Mouse (Mus musculus) stomach, embryonic 15.5 days (tissue): Measurements from ENCODE around the gene Psors1c2. TPM values are rescaled to one million over a fixed set of nuclear protein-coding genes. Genes with fewer than 3 reads are reported as not detected.

Experiments used
- ATAC-seq: fragments of 200-750 bp; cut with Nextera tagmentation; 2 replicates; pipeline ENCODE4 v1.8.0; 2017; ENCODE audit warnings: low read depth, moderate number of reproducible peaks, moderate TSS enrichment; ENCODE audit not compliant: insufficient read depth, low FRiP score
- H3K27ac ChIP-seq: fragments of 300-500 bp; sonication (generic); 2 replicates; pipeline ENCODE4 v1.5.1; 2015; ENCODE audit warnings: mild to moderate bottlenecking, inconsistent platforms
- H3K27me3 ChIP-seq: fragments of 300-500 bp; sonication (generic); replicated peaks from 2 replicates; pipeline ENCODE4 v1.6.1; 2015; ENCODE audit warnings: inconsistent platforms
- H3K36me3 ChIP-seq: fragments of 300-500 bp; sonication (generic); 2 replicates; pipeline ENCODE4 v1.6.1; 2015; ENCODE audit warnings: inconsistent platforms
- H3K4me1 ChIP-seq: fragments of 300-500 bp; sonication (generic); 2 replicates; pipeline ENCODE4 v1.6.1; 2015; ENCODE audit warnings: inconsistent platforms
- H3K4me2 ChIP-seq: fragments of 300-500 bp; sonication (generic); 2 replicates; pipeline ENCODE4 v1.6.1; 2015; ENCODE audit warnings: mild to moderate bottlenecking, inconsistent platforms
- H3K4me3 ChIP-seq: fragments of 300-500 bp; sonication (generic); replicated peaks from 2 replicates; pipeline ENCODE4 v1.5.1; 2015; ENCODE audit warnings: inconsistent platforms
- H3K9ac ChIP-seq: fragments of 300-500 bp; sonication (generic); 2 replicates; pipeline ENCODE4 v1.6.1; 2015; ENCODE audit warnings: inconsistent platforms
- H3K9me3 ChIP-seq: fragments of 300-500 bp; sonication (generic); 2 replicates; pipeline ENCODE4 v1.6.1; 2016; ENCODE audit warnings: inconsistent platforms
- WGBS: fragments of 180-500 bp; shearing (Covaris S2); methylation state at CpG from one replicate; pipeline ENCODE4 v1.1.7; 2015; 5-methylcytosine and 5-hydroxymethylcytosine counted together
- polyA plus RNA-seq: library from polyadenylated mRNA; unstranded; fragments of >200 nt; fragmentation: Nextera tagmentation; extraction: Ambion mirVana; gene quantifications from 2 replicates; pipeline ENCODE4 v1.2.1, GENCODE M21; 2015

The Psors1c2 gene
- polyA plus RNA-seq, 1 experiment from 2014 or later = 0.74 TPM

DNA sequence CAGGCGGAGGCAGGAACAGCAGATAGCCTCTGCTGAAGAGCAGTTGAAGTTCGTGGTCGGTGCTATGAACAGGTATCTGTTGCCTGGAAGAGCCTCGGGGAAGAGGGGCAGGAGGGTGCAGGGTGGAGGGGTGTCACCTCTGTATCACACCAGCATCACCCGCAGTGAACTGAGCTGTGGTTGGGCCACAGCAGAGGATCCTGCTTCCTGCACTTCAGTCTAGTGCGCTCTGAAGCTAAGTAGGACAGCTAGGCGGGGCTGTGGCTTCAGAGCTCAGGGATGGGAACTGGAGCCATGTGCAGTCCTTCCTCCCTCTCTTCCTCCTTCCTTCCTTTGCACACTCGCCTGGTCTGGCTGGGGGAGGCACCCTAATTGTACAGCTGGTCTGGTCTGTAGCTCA, 6.4 kb upstream of the Psors1c2 start:
- Histone ChIP-seq H3K4me2 (no peak overlapping the region), H3K36me3 (peaks cover 21% of the 10 kb centered on the region; the same call in 1 of the 2 replicates), H3K4me3 (no peak overlapping the region), H3K27me3 (no peaks in the 10 kb centered on the region), H3K4me1 (no peaks in the 10 kb centered on the region), H3K9ac (no peak overlapping the region), H3K27ac (no peak overlapping the region), H3K9me3 (no peaks in the 10 kb centered on the region)
- 65% methylated on average over 8 of the region's 8 CpGs for WGBS
- ATAC-seq = no peak

DNA sequence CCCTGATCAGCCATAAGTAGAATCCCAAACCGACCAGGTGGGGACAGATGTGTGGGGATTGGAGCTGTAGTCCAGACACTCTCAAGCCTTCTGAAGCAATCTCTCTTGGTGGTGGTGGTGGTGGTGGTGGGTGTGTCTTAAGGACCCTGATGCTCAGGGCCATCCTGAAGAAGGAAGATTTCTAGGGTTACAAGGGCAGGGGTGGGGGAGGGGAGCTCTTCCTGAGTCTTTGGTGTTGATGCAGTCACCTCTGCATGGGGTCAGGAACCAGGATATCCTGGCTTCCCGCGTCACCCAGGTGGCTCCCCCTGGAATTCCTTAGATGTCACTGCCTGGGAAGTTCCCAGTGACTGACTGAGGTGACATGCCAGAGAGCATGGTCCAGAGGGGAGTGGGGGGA, 641 bp upstream of the Psors1c2 start:
- H3K27me3 ChIP-seq = no peaks in the 10 kb centered on the region
- H3K36me3 ChIP-seq = peaks cover 9% of the 10 kb centered on the region; the same call in 1 of the 2 replicates
- H3K27ac ChIP-seq = no peak overlapping the region
- no peaks in the 10 kb centered on the region for H3K9me3 ChIP-seq
- no peak overlapping the region for H3K9ac ChIP-seq
- H3K4me2 ChIP-seq = no peak overlapping the region
- WGBS = 9% methylated on average over 3 of the region's 3 CpGs
- no peak for ATAC-seq
- no peak overlapping the region for H3K4me3 ChIP-seq
- H3K4me1 ChIP-seq = no peaks in the 10 kb centered on the region

DNA sequence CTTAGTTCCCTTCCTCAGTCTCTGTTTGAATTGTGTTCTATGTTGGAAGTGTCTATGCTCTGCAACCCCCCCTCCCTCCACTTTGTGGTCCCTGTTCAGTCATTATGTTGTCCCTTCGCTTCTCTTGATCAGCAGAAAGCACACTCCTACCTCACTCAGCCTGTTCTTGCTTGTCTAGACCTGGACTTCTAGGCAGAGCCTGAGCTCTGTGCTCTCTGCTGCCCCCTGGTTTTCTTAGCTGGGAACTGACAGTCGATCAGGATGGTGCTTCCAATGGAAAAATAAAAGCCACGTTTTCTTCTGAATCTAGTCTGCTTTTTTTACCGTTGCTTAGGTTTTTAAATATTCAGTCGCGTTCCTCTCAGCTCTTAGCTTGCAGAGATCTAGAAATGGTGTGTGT, 1.3 kb downstream of the Psors1c2 start:
- ATAC-seq = peak; percentile 65; the same call in 1 of the 2 replicates
- H3K4me3 ChIP-seq = no peak overlapping the region
- H3K27me3 ChIP-seq = no peaks in the 10 kb centered on the region
- H3K27ac ChIP-seq = no peak overlapping the region
- no peaks in the 10 kb centered on the region for H3K9me3 ChIP-seq
- no peak overlapping the region for H3K4me2 ChIP-seq
- H3K36me3 ChIP-seq = no peaks in the 10 kb centered on the region
- no peaks in the 10 kb centered on the region for H3K4me1 ChIP-seq
- no peak overlapping the region for H3K9ac ChIP-seq
- 7% methylated on average over 6 of the region's 6 CpGs for WGBS

DNA sequence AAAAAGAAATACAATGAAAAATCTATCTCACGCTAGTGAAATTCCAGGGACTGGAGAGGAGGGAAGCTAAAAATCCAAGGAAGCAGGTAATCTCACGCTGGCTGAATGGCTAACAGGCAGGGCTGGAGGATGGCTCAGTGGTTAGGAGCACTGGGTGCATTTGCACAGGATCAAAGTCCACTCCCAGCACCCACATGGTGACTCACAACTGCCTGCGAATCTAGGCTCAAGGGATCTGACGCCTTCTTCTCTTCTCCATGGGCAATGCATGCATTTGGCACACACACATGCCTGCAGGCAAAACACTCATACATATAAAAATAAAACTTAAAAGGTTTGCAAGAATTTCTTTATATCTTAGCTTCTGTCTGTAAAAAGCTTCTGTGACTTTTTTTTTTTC, 4.4 kb downstream of the Psors1c2 start:
- Histone ChIP-seq H3K36me3 (no peaks in the 10 kb centered on the region), H3K4me1 (no peaks in the 10 kb centered on the region), H3K27me3 (no peaks in the 10 kb centered on the region), H3K4me3 (no peak overlapping the region), H3K27ac (no peak overlapping the region), H3K9ac (no peak overlapping the region), H3K4me2 (no peak overlapping the region), H3K9me3 (no peaks in the 10 kb centered on the region)
- no peak for ATAC-seq
- 78% methylated on average over 4 of the region's 4 CpGs for WGBS

DNA sequence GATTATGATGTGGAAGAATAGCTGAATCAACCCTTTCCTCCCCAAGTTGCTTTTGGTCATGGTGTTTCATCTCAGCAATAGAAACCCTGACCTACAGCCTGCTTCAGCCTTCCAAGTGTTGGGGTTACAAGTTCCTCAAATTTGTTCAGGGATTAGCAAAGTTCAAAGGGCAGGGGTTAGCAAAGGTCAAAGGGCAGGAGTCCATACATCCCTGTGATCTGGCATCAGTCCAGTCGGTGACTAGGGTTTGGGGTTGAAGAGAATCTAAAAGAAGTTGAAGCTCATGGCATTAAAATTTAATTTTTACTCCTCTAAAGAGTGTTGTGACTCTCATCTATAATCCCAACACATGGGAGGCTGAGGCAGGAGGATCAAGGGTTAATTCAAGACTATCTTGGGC, 5.5 kb downstream of the Psors1c2 start:
- ATAC-seq = no peak
- H3K36me3 ChIP-seq = no peaks in the 10 kb centered on the region
- no peak overlapping the region for H3K4me2 ChIP-seq
- WGBS = 83% methylated on average over 1 of the region's 1 CpGs
- H3K4me3 ChIP-seq = no peak overlapping the region
- no peak overlapping the region for H3K27ac ChIP-seq
- H3K9me3 ChIP-seq = no peaks in the 10 kb centered on the region
- H3K4me1 ChIP-seq = no peaks in the 10 kb centered on the region
- no peak overlapping the region for H3K9ac ChIP-seq
- H3K27me3 ChIP-seq = no peaks in the 10 kb centered on the region

DNA sequence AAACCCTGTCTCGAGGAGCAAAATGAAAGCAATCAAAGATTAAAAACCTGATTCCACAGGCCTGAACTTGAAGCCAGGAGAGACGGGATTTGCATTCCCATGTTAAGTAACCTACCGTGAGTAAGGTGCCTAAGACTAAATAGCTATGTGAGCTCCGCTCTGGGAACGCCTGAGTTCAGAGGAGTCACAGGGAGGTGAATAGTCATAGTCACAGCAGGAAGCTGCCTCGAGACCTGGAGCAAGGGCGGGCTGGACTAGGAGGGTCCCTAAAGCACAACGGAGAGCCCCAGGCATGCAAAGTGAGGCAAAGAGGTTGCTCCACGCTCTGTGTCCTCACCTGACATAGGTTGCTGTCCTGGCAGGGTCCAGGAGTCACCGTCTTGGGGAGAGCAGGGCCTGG, 6.5 kb downstream of the Psors1c2 start:
- Histone ChIP-seq H3K36me3 (no peaks in the 10 kb centered on the region), H3K27me3 (no peaks in the 10 kb centered on the region), H3K9me3 (no peaks in the 10 kb centered on the region), H3K4me3 (no peak overlapping the region), H3K9ac (no peak overlapping the region), H3K27ac (no peak overlapping the region), H3K4me2 (no peak overlapping the region), H3K4me1 (no peaks in the 10 kb centered on the region)
- no peak for ATAC-seq
- WGBS = 44% methylated on average over 10 of the region's 10 CpGs

DNA sequence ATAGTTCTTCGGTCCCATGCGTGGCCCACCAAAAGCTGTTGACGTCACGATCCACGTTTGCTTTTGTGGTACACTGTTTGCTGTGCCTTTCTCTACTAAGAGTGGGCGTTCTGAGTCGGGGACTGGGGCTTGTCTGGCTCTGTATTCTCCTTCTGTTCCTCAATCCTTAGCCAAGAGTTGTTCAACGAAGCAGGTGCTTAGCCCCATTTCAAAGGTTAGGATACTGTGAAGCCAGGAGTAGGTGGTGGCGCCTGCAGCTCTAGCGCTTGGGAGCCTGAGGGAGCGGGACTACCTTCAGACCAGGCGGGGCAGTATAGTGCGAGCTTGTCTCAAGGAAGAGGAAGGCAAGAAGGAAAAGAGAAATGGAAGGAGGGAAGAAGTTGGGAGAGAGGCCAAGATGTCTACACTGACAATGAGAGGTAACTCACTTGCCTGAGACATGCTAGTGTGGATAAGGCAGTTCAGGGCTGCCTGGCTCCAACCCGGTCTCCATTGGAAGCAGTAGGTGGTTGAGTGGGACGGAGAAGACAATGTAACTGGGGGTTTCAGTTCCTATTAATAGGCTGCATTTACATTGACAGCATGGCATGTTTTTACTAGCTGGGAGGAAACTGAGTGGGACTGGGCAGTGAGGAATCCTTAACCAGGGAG, 9.9 kb downstream of the Psors1c2 start:
- H3K4me2 ChIP-seq = no peak overlapping the region
- no peaks in the 10 kb centered on the region for H3K4me1 ChIP-seq
- H3K9me3 ChIP-seq = no peaks in the 10 kb centered on the region
- ATAC-seq = no peak
- no peaks in the 10 kb centered on the region for H3K27me3 ChIP-seq
- H3K36me3 ChIP-seq = no peaks in the 10 kb centered on the region
- H3K27ac ChIP-seq = no peak overlapping the region
- WGBS = 76% methylated on average over 15 of the region's 15 CpGs
- no peak overlapping the region for H3K9ac ChIP-seq
- H3K4me3 ChIP-seq = no peak overlapping the region

DNA sequence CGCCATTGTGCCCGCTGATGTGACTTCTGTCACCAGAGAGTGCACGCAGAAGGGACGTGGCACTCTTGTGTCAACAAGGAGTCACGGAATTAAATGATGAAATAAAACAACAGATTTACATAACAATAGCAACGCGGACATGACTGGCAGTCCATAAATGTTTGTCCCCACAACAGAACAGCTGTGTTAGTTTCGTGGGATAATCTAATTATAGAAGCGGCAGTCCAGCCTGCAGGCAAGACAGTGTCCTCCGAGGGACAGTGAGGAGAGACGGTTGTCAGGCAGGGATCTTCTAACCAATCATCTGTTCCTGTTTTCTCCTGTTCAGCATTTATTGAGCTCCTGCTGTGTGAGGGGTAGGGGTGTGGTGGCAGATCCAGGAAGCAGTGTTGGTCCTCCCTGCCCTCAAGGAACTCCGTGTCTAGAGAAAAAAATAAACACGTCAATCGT, 10.4 kb downstream of the Psors1c2 start:
- H3K9me3 ChIP-seq = no peaks in the 10 kb centered on the region
- ATAC-seq = no peak
- H3K4me1 ChIP-seq = no peaks in the 10 kb centered on the region
- H3K4me2 ChIP-seq = no peak overlapping the region
- H3K9ac ChIP-seq = no peak overlapping the region
- H3K4me3 ChIP-seq = no peak overlapping the region
- H3K27ac ChIP-seq = no peak overlapping the region
- WGBS = 53% methylated on average over 14 of the region's 14 CpGs
- no peaks in the 10 kb centered on the region for H3K27me3 ChIP-seq
- H3K36me3 ChIP-seq = no peaks in the 10 kb centered on the region

DNA sequence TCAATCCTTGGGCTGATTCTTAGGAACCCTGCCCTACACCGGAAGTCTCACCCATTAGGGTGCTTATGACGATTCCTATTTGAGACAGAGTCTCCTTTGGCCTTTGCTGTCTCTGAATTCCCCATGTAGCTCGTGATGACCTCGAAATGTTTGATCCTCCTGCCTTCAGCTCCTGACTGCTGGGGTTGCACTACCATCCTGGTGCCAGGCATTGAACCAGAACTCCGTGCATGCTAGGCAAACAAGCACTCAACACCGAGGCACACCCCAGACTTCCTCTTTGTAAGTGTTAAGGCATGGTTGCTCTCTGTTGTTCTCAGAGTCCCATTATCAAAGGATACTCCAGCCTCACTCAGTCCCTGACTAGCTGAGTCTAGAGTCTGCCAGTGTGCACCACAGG, 11.0 kb downstream of the Psors1c2 start:
- ATAC-seq = no peak
- 66% methylated on average over 6 of the region's 6 CpGs for WGBS
- no peak overlapping the region for H3K4me2 ChIP-seq
- H3K27me3 ChIP-seq = no peaks in the 10 kb centered on the region
- H3K4me3 ChIP-seq = no peak overlapping the region
- H3K36me3 ChIP-seq = no peaks in the 10 kb centered on the region
- no peak overlapping the region for H3K27ac ChIP-seq
- no peak overlapping the region for H3K9ac ChIP-seq
- H3K9me3 ChIP-seq = no peaks in the 10 kb centered on the region
- H3K4me1 ChIP-seq = 0 out of 2 replicates have a peak, but pooled peaks cover 3% of the 10 kb centered on the region

DNA sequence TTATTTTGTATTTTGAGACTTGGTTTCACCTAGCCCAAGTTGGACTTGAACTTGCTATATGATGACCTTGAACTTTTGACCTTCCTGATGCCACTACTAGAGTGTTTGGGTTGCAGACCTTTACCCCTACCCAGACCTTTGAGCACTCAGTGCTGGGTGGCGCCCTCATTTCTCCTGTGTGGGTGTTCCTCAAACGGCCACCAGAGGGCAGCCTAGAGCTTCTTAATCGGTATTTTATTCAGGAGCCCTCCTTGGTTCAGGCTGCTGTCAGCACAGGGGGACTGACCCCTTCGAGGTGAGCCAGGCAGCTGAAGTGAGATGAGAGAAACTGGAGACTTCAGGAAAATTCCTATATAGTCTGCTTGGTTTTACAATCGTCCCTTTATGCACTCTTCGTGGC, 11.7 kb downstream of the Psors1c2 start:
- no peak for ATAC-seq
- Histone ChIP-seq H3K27ac (no peak overlapping the region), H3K4me2 (no peak overlapping the region), H3K9ac (no peak overlapping the region), H3K27me3 (no peaks in the 10 kb centered on the region), H3K36me3 (no peaks in the 10 kb centered on the region), H3K4me3 (no peak overlapping the region), H3K9me3 (no peaks in the 10 kb centered on the region), H3K4me1 (peaks cover 8% of the 10 kb centered on the region)
- WGBS = 35% methylated on average over 6 of the region's 6 CpGs

DNA sequence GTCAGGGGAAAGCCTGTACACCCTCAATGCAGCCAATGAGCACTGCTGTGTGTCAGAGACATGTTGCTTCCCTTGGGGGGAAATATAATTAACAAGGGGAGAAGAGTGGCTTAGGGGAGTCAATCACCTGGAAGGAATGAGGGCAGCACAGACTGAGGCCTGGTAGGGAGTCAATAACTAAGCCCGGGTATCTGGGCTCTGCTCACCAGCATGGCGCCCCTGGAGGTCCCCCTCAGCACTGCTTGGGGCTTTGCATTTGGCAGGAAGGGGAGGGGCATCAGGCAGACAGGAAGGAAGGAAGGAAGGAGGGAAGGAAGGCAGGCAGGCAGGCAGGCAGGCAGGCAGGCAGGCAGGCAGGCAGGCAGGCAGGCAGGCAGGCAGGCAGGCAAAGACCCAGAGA, 14.5 kb downstream of the Psors1c2 start:
- Histone ChIP-seq H3K4me2 (no peak overlapping the region), H3K36me3 (no peaks in the 10 kb centered on the region), H3K4me3 (no peak overlapping the region), H3K27ac (no peak overlapping the region), H3K4me1 (peaks cover 14% of the 10 kb centered on the region), H3K9ac (no peak overlapping the region), H3K9me3 (no peaks in the 10 kb centered on the region), H3K27me3 (no peaks in the 10 kb centered on the region)
- 80% methylated on average over 2 of the region's 2 CpGs for WGBS
- ATAC-seq = no peak

DNA sequence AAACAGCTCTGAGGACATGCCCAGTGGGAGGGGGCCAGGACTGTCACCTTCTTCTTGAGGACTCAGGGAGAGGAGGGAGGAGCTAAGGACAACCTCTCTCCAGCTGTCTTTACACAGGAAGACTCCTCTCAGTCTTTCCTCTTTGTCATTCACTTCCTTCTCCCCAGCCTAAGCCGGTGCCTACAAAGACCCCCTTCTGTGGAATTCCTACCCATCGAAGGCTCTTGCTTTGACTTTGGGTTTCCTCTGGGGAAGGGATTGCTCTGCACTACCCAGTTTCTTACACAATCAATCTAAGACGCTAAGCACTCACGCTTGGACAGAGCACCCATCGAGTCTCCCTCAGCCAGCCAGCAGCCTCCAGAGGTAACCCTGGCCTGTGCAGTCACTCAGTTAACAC, 15.6 kb downstream of the Psors1c2 start:
- Histone ChIP-seq H3K36me3 (no peaks in the 10 kb centered on the region), H3K27me3 (no peaks in the 10 kb centered on the region), H3K4me2 (no peak overlapping the region), H3K27ac (peak overlapping the region; percentile 40; the same call in 1 of the 2 replicates), H3K9me3 (no peaks in the 10 kb centered on the region), H3K4me1 (peaks cover 14% of the 10 kb centered on the region), H3K4me3 (no peak overlapping the region), H3K9ac (no peak overlapping the region)
- no peak for ATAC-seq
- 29% methylated on average over 5 of the region's 5 CpGs for WGBS
